Mouse (Mus musculus) mature B cell (primary cell): ENCODE results near the gene Mrrf.
"Not testable (repeated sequence)": the region's sequence is repeated elsewhere in the genome, so short reads cannot be mapped to it uniquely, and the experiment has no call there.

Experiments
- in situ Hi-C: fragments of 300-500 bp; cut with MboI; formaldehyde crosslinking; loops from 2 replicates; pipeline ENCODE4 v1.14.3; 2019

The Mrrf gene

DNA sequence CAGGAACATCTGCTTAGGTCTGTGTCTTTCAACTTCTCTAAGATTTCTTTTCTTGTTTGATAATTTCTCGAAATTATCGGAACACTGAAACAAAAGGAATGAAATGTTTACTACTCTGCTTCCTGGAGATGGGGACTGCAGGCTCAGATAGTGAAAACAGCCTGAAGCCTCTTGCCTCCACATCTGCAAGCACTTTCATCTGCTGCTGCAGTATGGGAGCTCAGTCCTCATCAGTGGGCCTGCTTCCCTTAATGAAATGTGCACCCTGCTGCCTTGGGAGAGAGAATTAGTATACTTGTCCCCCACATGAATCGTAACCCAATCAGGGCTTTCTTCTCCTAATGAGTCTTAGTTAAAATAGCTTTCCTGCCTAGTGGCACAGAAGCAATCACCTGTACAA is 7.1 kb upstream of the Mrrf start:
- in situ Hi-C loops = no loop called here

DNA sequence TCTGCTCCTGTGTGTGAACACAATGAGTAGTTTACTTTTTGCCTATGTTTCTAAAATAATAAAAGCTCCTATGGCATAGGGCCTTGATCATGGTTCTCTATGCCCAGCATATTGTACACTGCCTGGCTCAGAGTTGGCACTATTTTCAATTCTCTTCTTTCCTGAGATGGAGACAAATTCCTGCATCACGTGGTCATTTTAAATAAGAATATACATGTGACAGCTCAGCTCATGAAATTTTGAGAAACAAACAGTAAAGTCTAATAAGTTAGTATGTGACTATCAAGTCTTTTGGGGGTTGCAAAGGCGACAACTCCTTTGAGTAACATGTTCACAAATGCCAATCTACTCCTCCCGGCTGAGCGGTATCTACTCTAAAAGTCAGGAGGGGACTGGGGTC is 302 bp upstream of the Mrrf start:
- in situ Hi-C loops = no loop called here

DNA sequence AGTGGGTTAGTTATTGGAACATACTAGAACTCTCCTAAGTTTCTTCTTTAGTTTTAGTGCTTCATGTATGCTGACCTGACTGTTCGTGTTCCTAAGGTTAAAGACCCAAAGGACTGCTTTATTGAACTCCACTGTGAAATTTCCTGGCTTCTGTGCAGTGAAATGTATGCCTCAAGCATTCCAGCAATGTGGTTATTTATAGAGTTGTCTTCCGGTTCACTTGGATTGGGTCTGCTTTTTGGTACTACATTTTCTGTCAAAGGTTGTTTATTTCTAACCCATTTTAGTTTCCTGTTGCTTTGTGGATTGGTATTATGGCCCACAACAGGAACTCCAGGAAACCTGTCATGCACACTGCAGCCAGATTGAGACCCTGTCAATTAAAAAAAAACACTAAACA is 2.9 kb downstream of the Mrrf start:
- in situ Hi-C loops = no loop called here

DNA sequence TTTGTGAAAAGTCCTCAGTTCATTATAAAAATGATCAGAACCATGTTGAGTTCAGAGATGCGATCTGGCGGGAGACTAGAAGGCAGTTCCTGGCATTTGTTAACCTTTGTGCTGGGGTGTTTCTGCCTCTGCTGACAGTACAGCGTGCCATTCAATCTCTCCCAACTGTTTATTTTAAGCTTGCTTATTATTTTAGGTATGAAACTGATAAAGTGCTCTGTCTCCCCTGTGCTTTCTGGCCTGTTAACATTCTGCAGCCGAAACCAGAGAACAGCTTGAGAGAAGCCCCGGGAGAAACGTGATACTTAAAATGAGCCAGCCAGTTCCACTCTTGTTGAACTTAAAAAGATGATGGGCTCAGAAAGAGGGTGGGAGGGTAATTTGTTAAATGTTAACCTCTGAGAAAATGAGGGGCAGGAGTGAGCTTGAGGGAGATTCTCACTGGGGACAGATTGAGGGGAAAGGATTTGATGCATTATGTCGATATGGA is 12.7 kb downstream of the Mrrf start:
- in situ Hi-C loops = no loop called here

DNA sequence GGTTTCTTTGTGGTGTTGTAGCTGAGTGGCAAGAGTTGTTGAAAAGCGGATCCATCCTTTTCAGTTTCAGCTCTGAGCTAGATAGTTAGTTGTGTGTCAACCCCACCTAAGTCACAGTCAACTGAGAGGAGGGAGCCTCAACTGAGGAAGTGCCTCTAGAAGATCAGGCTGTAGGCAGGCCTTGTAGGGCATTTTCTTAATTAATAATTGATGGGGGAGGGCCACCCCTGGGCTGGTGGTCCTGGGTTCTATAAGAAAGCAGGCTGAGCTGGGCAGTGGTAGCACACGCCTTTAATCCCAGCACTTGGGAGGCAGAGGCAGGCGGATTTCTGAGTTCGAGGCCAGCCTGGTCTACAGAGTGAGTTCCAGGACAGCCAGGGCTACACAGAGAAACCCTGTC is 16.2 kb downstream of the Mrrf start:
- in situ Hi-C loops = not testable (repeated sequence)

DNA sequence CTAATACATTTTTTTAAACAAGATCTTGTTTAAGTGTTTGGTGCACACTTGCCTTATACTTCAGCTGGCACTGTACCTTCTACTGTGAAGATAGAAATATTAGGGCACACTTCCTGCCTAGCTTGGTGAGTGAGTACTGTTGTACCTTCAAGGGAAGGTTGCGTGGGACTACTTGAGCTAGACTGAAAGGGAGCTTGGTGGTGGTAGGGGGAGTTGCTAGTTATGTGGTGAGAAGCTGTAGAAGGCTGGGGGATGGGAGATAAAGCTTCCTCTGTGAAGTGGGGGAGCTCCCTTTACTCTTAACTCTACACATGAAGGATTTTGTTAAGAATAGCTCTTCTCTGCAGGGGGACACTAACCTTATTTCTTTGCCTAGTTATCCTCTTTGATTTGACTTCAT is 21.3 kb downstream of the Mrrf start:
- in situ Hi-C loops = no loop called here

DNA sequence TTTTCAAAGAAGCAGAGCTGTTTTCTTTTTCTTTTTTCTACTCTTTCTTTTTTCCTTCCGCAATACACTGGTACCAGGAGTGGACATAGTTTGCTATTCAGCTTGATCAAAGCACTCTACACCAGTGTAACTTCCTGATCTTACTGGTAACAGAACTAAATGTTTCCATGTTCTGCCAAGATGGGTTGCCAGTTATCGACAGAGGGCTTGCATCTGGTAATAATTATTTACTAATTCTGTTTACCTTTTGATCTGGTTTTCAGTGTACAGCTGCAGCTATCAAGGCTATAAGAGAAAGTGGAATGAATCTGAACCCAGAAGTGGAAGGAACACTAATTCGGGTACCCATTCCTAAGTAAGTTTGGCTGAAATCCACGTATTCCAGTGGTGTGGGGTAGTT is 23.1 kb downstream of the Mrrf start:
- in situ Hi-C loops = no loop called here

DNA sequence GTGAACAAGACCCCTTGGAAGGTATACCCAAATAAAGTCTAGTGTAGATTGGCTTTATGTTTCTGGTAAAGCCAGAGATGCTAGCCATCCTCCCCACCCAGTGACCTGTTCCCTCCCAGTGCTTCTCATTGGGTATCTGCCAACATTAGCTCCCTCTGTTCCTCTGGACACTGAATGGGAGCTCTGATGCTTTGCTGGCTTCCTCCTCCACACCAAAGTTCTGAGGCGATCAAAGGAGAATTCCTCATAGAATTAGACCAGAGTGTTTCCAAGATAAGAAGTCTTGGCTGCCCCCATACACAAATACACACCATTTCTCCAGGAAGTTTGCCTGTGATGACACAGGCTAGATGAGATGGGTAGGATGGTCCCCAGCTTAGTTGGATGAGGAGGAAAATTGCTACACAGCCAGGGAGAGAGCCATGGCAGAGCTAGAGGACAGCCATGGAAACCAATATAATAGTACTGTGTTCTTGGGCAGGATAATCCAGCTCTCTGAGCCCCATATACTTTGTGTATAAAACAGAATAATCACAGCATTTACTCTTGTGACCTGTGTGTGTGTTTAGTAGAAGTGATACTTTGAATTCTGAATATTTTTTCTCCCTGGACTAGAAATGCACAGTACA is 31.9 kb downstream of the Mrrf start:
- in situ Hi-C loops = no loop called here

DNA sequence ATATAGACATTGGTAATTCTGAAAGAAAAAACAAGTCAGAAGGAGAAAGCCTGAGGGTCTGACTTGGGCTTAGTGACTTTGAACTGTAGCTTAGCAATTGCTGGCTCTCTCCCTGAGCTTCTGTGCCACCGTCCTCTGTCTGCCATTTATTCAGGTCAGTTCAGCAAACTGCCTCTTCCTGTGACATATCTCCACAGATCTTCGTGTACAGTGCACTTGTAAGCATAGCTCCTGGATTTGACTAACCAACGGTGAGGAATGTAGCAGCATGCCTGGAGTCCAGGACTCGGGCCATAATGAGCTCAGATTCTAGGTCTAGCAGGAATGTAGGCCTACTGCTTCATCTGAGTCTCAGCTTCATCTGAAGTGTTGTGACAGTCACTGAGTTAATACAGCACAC is 33.0 kb downstream of the Mrrf start:
- in situ Hi-C loops = no loop called here

DNA sequence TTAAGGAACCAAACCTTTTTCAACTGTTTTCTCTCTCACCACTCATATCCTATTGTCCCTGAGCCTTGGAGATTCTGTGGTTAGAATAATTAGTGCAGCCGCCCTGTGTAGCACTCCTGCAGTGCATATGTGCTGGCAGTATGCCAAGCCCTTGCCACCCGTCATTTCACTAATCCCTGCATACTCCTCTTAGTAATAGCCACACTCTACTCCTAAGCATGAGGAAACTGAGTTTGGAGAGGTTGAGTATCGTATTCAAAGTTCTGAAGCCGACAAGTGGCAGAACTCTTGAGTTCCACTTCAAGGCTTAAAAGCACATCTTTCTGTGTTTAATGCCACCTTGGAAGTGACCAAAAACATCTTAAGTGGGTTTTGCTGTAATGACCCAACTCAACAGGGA is 35.9 kb downstream of the Mrrf start:
- in situ Hi-C loops = no loop called here

DNA sequence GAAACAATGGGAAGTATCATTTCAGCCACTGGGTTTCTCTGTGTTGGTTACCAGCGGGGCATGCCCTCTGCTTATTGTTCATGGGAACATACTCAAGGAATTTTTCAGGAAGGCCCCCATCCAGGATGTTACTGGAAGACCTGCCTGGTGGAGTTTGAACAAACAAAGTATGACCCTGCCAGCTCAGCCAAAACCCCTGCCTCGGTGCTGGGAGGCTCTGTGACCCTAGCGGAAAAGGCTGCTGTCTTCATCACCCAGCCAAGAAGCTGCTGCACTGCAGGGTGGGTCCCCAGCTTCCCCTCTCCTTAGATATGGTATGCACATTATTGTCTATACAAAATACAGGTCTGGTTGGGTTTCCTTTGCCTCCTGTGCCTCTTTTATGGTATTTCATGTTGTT is 36.4 kb downstream of the Mrrf start:
- in situ Hi-C loops = no loop called here

DNA sequence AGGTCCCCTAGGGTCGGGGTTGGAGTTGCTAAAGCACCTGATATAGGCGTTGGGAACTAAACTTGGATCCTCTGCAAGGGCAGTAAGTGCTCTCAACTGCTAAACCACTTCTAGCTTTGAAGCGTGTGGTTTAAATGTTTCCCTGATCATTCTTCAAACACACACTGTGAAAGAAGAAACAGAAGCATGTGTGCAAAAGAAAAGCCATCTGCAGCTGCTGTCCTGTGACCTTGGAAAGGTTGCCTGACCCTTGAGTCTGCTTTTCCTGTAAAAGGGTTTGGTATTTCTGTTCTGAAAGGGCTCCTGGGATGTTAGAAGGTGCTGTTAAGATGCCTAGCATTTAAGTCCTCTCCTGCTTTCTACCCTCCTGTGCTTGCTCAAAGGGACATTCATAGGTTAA is 43.3 kb downstream of the Mrrf start:
- in situ Hi-C loops = no loop called here

DNA sequence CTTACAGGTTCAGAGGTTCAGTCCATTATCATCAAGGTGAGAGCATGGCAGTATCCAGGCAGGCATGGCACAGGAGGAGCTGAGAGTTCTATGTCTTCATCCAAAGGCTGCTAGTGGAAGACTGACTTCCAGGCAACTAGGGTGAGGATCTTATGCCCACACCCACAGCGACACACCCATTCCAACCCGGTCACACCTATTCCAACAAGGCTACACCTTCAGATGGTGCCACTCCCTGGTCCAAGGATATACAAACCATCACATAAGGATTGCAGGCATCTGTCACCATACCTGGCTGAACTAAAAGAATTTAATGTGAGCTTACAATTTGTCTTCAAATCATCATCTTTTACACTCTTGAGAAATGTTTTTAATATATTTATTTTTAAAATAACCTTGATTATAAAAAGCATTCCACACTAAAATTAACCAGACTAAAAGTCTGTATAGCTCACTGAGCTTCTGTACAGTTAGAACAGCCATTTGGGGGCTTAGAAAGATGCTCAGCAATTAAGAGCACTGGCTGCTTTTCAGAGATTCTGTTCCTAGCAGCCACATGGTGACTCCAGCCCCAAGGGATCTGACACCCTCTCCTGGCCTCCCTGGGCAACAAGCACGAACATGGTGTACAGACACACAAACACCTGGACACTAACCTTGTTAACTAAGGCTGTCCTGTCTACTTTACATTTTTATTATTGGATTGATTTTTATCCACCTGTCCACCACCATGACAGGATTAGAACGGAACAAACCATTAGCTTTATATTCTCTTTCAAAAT is 45.6 kb downstream of the Mrrf start:
- in situ Hi-C loops = not testable (repeated sequence)

DNA sequence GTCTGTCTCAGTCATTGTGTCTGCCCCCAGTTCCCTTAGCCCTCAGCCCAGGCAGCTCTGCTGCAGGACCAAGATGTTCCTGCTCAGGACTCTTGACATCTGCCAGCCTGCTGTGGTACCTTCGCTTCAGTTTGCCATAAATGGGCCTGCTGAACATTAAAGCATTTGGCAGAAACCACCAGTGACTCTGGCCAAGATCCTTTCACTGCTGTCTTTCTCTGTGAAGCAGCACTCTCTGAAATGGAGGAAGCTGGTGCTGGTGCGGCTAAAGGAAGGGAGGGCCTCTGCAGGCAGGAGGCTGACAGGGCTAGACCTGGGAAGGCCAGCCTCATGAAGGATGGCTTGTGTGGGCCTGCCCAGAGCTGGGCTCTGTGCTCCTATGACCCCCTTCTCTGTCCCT is 47.1 kb downstream of the Mrrf start:
- in situ Hi-C loops = no loop called here

DNA sequence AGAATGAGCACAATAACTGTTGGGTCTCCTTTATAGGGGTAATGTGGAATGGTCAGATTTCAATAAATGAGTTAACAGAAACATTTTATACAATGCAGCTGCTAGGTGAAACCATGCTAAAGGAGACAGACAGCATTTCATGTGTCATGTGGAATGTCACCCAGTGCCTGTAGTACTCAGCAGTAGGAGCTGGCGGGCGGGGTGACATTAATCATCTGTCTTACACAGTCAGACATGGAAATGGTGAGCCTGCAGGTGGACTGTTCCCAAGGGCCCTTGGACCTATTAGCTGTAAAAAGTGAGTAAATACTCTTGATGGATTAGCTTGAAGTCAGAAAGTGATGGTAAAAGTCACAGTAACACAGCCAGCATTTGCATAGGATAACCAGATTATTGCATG is 48.0 kb downstream of the Mrrf start:
- in situ Hi-C loops = no loop called here

DNA sequence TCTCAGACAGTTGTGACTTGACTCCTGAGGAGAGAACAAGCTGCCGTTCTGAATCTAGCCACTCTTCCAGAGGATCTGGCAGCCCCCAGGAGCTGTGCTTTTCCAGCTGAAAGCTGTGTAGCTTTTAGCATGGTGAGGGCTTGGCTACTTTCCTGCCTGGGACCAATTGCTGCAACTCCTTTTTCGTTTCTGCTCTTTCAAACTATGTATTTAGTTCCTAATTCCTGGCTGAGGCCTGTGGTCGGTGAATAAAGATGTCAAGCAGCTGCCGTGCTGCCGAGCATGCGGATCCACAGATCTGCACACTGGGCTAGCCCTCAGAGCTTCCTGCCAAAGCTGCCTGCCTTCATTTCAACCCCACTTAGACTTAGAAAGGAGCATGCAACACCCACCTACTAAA is 48.7 kb downstream of the Mrrf start:
- in situ Hi-C loops = no loop called here

DNA sequence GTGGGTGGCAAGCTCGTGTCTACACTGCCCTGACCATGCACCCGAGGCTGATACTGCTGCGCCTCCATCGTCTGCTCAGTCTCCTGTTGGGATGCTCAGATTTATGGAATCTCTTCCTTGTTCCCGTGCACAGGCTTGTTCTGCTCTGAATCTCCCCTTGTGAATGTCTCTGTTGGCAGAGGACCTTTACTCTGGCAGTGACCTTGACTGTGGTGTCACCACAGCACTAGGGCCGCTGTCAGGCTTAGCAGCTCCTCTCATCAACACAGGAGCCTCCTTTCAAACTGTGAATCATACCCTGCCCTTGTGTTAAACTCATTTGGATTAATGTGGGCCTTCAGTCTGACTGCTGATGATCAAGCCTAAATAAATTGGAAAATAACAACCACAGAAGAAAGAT is 53.0 kb downstream of the Mrrf start:
- in situ Hi-C loops = not testable (repeated sequence)

DNA sequence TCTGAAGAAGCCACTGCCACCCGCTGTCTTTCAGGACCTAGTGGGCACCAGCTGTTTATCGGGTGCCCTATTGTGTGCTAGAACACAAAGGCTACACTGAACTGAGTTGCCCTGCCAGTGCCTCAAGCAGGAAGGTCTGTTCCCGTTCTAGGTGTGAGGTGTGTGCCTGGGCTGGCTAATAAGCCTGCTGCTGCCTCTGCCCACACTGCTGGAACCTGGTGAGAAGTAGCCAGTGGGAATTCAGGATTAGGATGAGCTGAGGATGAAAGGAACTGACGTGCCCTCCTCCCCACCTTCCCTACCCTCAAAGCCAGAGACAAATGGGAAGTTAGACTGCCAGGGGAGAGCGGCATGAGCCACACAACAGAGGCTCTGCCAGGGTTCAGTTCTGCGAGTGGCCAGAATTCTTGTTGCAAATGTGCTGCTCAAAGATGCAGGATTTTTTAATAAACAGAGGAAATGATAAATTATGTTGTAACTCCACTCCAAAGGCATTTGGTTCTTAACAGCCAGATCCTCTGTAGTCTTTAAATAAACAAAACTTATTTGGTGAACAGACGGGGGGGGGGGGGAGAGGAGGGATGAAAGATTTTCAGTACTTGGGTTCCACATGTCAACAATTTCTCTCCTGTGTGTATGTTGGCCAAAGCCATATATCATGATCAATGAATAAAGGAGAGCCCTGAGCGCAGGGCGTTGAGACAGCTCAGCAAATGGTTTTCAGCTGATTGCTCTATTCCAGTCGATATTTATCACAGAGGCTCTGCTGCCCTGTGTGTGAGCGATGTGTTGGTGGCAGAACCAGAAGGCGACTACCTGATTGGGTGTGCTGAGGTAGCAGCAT is 55.1 kb downstream of the Mrrf start:
- in situ Hi-C loops = no loop called here

DNA sequence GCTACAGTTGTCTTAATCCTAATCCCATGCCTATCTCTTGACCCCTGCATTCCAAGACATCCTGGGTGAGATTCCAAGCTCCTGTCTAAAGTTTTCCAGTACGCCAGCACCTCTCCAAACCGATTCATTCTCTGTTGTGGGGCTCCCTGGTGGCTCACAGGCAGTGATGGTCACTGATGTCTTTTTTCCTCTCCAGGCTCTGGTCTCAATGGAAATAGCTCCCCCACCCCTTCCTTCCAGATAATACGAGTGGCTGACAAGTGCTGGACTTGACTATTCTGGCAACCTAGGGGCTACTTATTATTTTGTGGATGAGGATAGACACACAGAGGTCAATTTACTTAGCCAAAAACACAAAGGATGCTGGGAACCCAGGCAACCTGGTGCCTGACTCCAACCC is 60.8 kb downstream of the Mrrf start:
- in situ Hi-C loops = no loop called here

DNA sequence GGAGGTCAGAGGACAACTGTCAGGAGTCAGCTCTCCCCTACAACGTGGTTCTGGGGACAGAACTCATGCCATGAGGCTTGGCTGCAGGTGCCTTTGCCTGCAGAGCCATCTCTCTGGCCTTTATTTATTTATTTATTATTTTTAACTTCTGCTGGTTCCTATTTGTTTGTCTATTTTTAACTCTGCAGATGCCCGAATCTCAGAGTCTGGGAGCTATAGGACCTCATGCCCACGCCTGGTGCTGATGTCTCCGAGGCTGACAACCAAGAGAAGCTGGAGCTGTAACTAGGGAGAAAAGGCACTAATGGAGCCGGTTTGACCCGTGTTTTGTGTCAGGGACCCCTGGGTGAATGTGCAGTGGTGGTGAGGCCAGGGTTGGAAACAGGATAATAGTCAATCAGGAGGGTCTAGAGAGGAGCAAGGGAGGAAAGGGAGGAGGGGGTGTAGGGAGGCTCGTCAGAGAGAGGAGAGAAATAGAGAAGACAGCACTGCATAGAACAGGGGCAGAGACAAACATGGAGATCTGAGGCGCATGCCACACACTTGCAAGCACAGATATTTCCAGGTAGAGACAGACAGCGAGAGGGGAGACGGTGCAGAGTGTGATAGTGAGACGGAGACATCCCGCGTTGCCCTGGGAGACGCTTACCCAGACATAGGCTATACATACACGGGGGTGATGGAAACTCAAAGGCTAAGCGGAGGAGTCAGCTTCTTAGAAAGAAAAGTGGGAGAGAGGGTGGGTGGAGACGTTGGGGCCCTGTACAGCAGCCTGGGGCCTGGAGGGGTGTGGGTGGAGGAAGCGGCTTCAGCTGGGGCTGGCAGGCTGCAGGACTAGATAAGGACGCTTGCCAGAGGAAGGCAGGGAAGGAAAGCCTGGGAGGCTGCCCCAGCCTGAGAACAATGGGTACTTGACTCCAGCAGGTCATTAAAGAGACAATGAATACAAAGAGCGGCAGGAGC is 62.0 kb downstream of the Mrrf start:
- in situ Hi-C loops = no loop called here

DNA sequence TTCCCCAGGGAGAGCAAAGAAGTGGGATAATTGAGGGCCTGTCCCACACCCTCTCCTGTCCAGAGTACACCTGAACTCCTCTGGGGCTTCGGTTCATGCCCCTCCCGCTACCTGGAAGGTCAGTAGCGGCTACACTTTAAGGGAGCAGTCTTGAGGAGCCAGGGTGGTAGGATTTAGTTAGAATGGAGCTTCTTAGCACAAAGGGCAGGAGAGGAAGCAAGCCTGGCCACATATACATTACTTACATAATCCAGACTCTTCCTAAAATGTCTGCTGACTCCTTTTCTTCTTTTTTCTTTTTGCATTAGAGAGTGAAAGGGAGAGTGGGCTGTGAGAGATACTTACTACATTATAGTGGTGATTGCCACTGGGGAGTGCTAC is 62.7 kb downstream of the Mrrf start:
- in situ Hi-C loops = no loop called here

DNA sequence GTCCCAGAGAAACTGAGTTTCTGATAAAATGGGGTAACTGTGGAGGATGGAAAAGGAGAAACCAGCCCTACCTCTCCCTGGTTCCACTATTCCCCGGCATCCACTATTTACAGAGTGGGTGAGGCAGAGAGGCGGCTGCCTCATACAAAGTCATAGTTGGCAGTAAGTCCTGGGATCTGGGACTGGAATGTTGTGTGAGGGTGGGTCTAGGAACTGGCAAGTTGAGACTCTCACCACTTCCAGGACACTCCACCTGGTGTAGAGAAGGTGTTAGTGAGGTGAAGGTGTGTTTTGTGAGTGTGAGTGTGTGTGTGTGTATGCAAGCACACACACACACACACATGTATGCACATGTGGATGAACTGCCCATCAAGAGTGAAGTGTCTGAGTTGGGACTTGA is 64.6 kb downstream of the Mrrf start:
- in situ Hi-C loops = no loop called here
